In genomic region chr6:50769101-50769500, GRCm38 (mm10) we compare ENCODE assay signal across 28 mouse cellular contexts.
DNase-seq lines count a peak whose midpoint lies in the region; ATAC-seq and TF ChIP-seq lines count a peak whose summit lies in the region.
"Had no signal": no experiment of that assay in that cellular context is flagged by ENCODE, and none has a peak within 500 bp of the region (broad histone marks: within the 10 kb centered on the region; RNA-seq: fewer than 3 reads in every experiment).

No protein-coding gene starts in this region.

- H3K9me3 ChIP-seq in intestine, postnatal 0 days (ENCODE audit: control insufficient read depth), result no peaks in the 10 kb centered on the region
- H3K9me3 ChIP-seq in intestine, embryonic 15.5 days, result no peaks in the 10 kb centered on the region
- H3K9me3 ChIP-seq in lung, postnatal 0 days (ENCODE audit: low read length), result no peaks in the 10 kb centered on the region
- no peaks in the 10 kb centered on the region for H3K9me3 ChIP-seq in stomach, postnatal 0 days (ENCODE audit: control insufficient read depth, low read length)
- H3K9me3 ChIP-seq: embryonic facial prominence, embryonic 12.5 days; embryonic facial prominence, embryonic 15.5 days; forebrain, embryonic 12.5 days; forebrain, embryonic 15.5 days; G1E; hindbrain, embryonic 10.5 days had no signal

- no peaks in the 10 kb centered on the region for H3K27me3 ChIP-seq in intestine, postnatal 0 days (replicated peaks; ENCODE audit: control insufficient read depth, insufficient read depth, low read length)
- no peaks in the 10 kb centered on the region for H3K27me3 ChIP-seq in intestine, embryonic 15.5 days (replicated peaks)
- no peaks in the 10 kb centered on the region for H3K27me3 ChIP-seq in lung, postnatal 0 days (replicated peaks; ENCODE audit: insufficient read depth, low read length)
- H3K27me3 ChIP-seq in stomach, postnatal 0 days (ENCODE audit: control insufficient read depth, insufficient read depth, low read length), result no peaks in the 10 kb centered on the region
- H3K27me3 ChIP-seq: CH12.LX; embryonic facial prominence, embryonic 12.5 days; forebrain, embryonic 12.5 days; forebrain, embryonic 15.5 days had no signal

- H3K36me3 ChIP-seq in intestine, postnatal 0 days (ENCODE audit: control insufficient read depth, insufficient read depth), result no peaks in the 10 kb centered on the region
- no peaks in the 10 kb centered on the region for H3K36me3 ChIP-seq in intestine, embryonic 15.5 days
- H3K36me3 ChIP-seq in lung, postnatal 0 days (ENCODE audit: insufficient read depth, low read length), result no peaks in the 10 kb centered on the region
- H3K36me3 ChIP-seq in stomach, postnatal 0 days (ENCODE audit: control insufficient read depth, insufficient read depth, low read length), result no peaks in the 10 kb centered on the region
- H3K36me3 ChIP-seq: embryonic facial prominence, embryonic 12.5 days; embryonic facial prominence, embryonic 15.5 days; forebrain, embryonic 12.5 days; forebrain, embryonic 15.5 days; G1E; hindbrain, embryonic 10.5 days had no signal

- WGBS in intestine, postnatal 0 days, result 76% methylated on average over 2 of the region's 2 CpGs
- 83% methylated on average over 2 of the region's 2 CpGs for WGBS in intestine, embryonic 15.5 days
- 78% methylated on average over 2 of the region's 2 CpGs for WGBS in lung, postnatal 0 days
- WGBS in stomach, postnatal 0 days, result 74% methylated on average over 2 of the region's 2 CpGs

- H3K9ac ChIP-seq in intestine, postnatal 0 days (ENCODE audit: low read depth, low read length), result no peak overlapping the region
- no peak overlapping the region for H3K9ac ChIP-seq in intestine, embryonic 15.5 days
- H3K9ac ChIP-seq in lung, postnatal 0 days (replicated peaks; ENCODE audit: low read depth), result no peak overlapping the region
- H3K9ac ChIP-seq in stomach, postnatal 0 days (ENCODE audit: low read length), result no peak overlapping the region
- H3K9ac ChIP-seq: embryonic facial prominence, embryonic 12.5 days; embryonic facial prominence, embryonic 15.5 days; forebrain, embryonic 12.5 days; forebrain, embryonic 15.5 days; hindbrain, embryonic 14.5 days had no signal

- no peak overlapping the region for H3K4me3 ChIP-seq in intestine, postnatal 0 days (ENCODE audit: low read depth, low read length)
- H3K4me3 ChIP-seq in intestine, embryonic 15.5 days (replicated peaks), result no peak overlapping the region
- H3K4me3 ChIP-seq in lung, postnatal 0 days (ENCODE audit: low read depth, low read length), result no peak overlapping the region
- H3K4me3 ChIP-seq in stomach, postnatal 0 days (ENCODE audit: low read depth, low read length), result no peak overlapping the region
- H3K4me3 ChIP-seq: embryonic facial prominence, embryonic 12.5 days; embryonic facial prominence, embryonic 15.5 days; erythroblast, embryonic 14.5 days; forebrain, embryonic 12.5 days; forebrain, embryonic 15.5 days; gastrocnemius, adult 2 months; hindbrain, embryonic 10.5 days had no signal

- TF ChIP-seq EP300 in lung, postnatal 0 days (IDR thresholded peaks at IDR 0.05), result no peak
- no peak for TF ChIP-seq EP300 in stomach, postnatal 0 days (optimal IDR thresholded peaks at IDR 0.05)

- intact Hi-C loops in heart, postnatal 10 days (cut with DNase I), result no loop called here

- ATAC-seq in intestine, postnatal 0 days, result no peak
- no peak for ATAC-seq in intestine, embryonic 15.5 days
- ATAC-seq in lung, postnatal 0 days, result no peak
- no peak for ATAC-seq in stomach, postnatal 0 days (ENCODE audit: low FRiP score, low TSS enrichment)
- ATAC-seq: forebrain, embryonic 15.5 days; Patski had no signal

- no peak overlapping the region for H3K4me2 ChIP-seq in intestine, postnatal 0 days (replicated peaks; ENCODE audit: low read depth)
- no peak overlapping the region for H3K4me2 ChIP-seq in intestine, embryonic 15.5 days (replicated peaks)
- no peak overlapping the region for H3K4me2 ChIP-seq in lung, postnatal 0 days (replicated peaks; ENCODE audit: low read depth, low read length)
- H3K4me2 ChIP-seq in stomach, postnatal 0 days (replicated peaks; ENCODE audit: low read depth), result no peak overlapping the region
- H3K4me2 ChIP-seq: embryonic facial prominence, embryonic 12.5 days; embryonic facial prominence, embryonic 15.5 days; forebrain, embryonic 12.5 days; forebrain, embryonic 15.5 days; heart, embryonic 11.5 days; hindbrain, embryonic 14.5 days had no signal

- no peak overlapping the region for H3K27ac ChIP-seq in intestine, postnatal 0 days (ENCODE audit: low read depth, low read length)
- H3K27ac ChIP-seq in intestine, embryonic 15.5 days, result no peak overlapping the region
- H3K27ac ChIP-seq in lung, postnatal 0 days (ENCODE audit: low read length), result no peak overlapping the region
- no peak overlapping the region for H3K27ac ChIP-seq in stomach, postnatal 0 days (replicated peaks)
- H3K27ac ChIP-seq: embryonic facial prominence, embryonic 12.5 days; embryonic facial prominence, embryonic 15.5 days; forebrain, embryonic 12.5 days; forebrain, embryonic 15.5 days; gastrocnemius, adult 2 months; hindbrain, embryonic 10.5 days; hindbrain, embryonic 14.5 days had no signal

- DNase-seq in heart, adult 11 months, result peak; percentile 55
- no peak for DNase-seq in heart, postnatal 10 days
- DNase-seq in lung, postnatal 0 days (ENCODE audit: low spot score), result no peak
- DNase-seq in lung, adult 18-20 months, result no peak
- no peak for DNase-seq in stomach, postnatal 0 days (ENCODE audit: low spot score)
- DNase-seq: adrenal gland, postnatal 10 days; adrenal gland, postnatal 36 days; B cell, adult 2 months; cerebellum, adult 18-20 months; cerebellum, adult 9-10 months; cerebellum, postnatal 14 days; gastrocnemius, adult 2 months; gastrocnemius, postnatal 14 days; heart, adult 18-20 months; heart, postnatal 36 days had no signal

- no peaks in the 10 kb centered on the region for H3K4me1 ChIP-seq in intestine, postnatal 0 days (replicated peaks; ENCODE audit: control insufficient read depth, insufficient read depth, low read length)
- H3K4me1 ChIP-seq in intestine, embryonic 15.5 days (replicated peaks), result 0 out of 2 replicates have a peak, but pooled peaks cover 4% of the 10 kb centered on the region
- H3K4me1 ChIP-seq in lung, postnatal 0 days (ENCODE audit: insufficient read depth, low read depth, low read length), result no peaks in the 10 kb centered on the region; the same call in 1 of the 2 replicates
- no peaks in the 10 kb centered on the region for H3K4me1 ChIP-seq in stomach, postnatal 0 days (replicated peaks; ENCODE audit: control insufficient read depth, insufficient read depth)
- H3K4me1 ChIP-seq: embryonic facial prominence, embryonic 12.5 days; embryonic facial prominence, embryonic 15.5 days had no signal

- 0 out of 2 replicates have a peak, but pooled peaks have one; percentile 18 for TF ChIP-seq CTCF in intestine, postnatal 0 days (IDR thresholded peaks at IDR 0.05; ENCODE audit: low read depth)
- peak; percentile 40 for TF ChIP-seq CTCF in lung, postnatal 0 days (IDR thresholded peaks at IDR 0.05)
- TF ChIP-seq CTCF in stomach, postnatal 0 days (IDR thresholded peaks at IDR 0.05; ENCODE audit: low read depth), result peak; percentile 25
